9 mouse cellular contexts compared by ENCODE assay signal in genomic region chrX:99339081-99339876, GRCm38 (mm10).
DNase-seq lines count a peak whose midpoint lies in the region; ATAC-seq lines count a peak whose summit lies in the region.
"Had no signal": no experiment of that assay in that cellular context is flagged by ENCODE, and none has a peak within 500 bp of the region (broad histone marks: within the 10 kb centered on the region; RNA-seq: fewer than 3 reads in every experiment).

No protein-coding gene starts in this region.

- 44% methylated on average over 9 of the region's 9 CpGs for WGBS in kidney, embryonic 14.5 days
- 21% methylated on average over 8 of the region's 9 CpGs for WGBS in hindbrain, embryonic 16.5 days

- H3K4me3 ChIP-seq in kidney, embryonic 14.5 days (ENCODE audit: low read length) = no peak overlapping the region
- no peak overlapping the region for H3K4me3 ChIP-seq in hindbrain, embryonic 16.5 days (ENCODE audit: low read length)

- peak; percentile 58; the same call in 1 of the 2 replicates for ATAC-seq in kidney, embryonic 14.5 days (ENCODE audit: low FRiP score, low TSS enrichment)
- peak; percentile 24; the same call in 1 of the 2 replicates for ATAC-seq in hindbrain, embryonic 16.5 days

- no peak overlapping the region for H3K9ac ChIP-seq in kidney, embryonic 14.5 days (ENCODE audit: low read depth, low read length)
- no peak overlapping the region for H3K9ac ChIP-seq in hindbrain, embryonic 16.5 days (ENCODE audit: low read depth, low read length)

- H3K4me1 ChIP-seq in kidney, embryonic 14.5 days (ENCODE audit: control insufficient read depth, insufficient read depth, low read length) = peaks cover 10% of the 10 kb centered on the region; the same call in 1 of the 2 replicates
- H3K4me1 ChIP-seq in hindbrain, embryonic 16.5 days (ENCODE audit: control insufficient read depth, insufficient read depth, low read depth, low read length) = no peaks in the 10 kb centered on the region

- no peaks in the 10 kb centered on the region for H3K27me3 ChIP-seq in kidney, embryonic 14.5 days (ENCODE audit: control insufficient read depth, insufficient read depth, low read length)
- H3K27me3 ChIP-seq in hindbrain, embryonic 16.5 days (replicated peaks; ENCODE audit: control insufficient read depth, insufficient read depth, low read length) = peaks cover 2% of the 10 kb centered on the region; the same call in 1 of the 2 replicates

- no peaks in the 10 kb centered on the region for H3K9me3 ChIP-seq in kidney, embryonic 14.5 days (ENCODE audit: control insufficient read depth, low read length)
- no peaks in the 10 kb centered on the region for H3K9me3 ChIP-seq in hindbrain, embryonic 16.5 days (ENCODE audit: control insufficient read depth, low read length)

- no peak for DNase-seq in kidney, postnatal 25 days
- DNase-seq in lung, postnatal 14 days = peak; percentile 21
- DNase-seq in retina, postnatal 1 day = peak; percentile 60
- DNase-seq in thymus, postnatal 10 days (ENCODE audit: low spot score in 2 of 2) = no peak
- no peak for DNase-seq in cerebellum, adult 11-12 months
- no peak for DNase-seq in adrenal gland, postnatal 36 days
- DNase-seq: kidney, postnatal 10 days had no signal

- peak overlapping the region; percentile 51; the same call in 1 of the 2 replicates for H3K27ac ChIP-seq in kidney, embryonic 14.5 days (ENCODE audit: low read depth, low read length)
- no peak overlapping the region for H3K27ac ChIP-seq in hindbrain, embryonic 16.5 days (ENCODE audit: low read depth, low read length)

- H3K36me3 ChIP-seq in kidney, embryonic 14.5 days (ENCODE audit: control insufficient read depth, insufficient read depth, low read length) = no peaks in the 10 kb centered on the region
- H3K36me3 ChIP-seq in hindbrain, embryonic 16.5 days (ENCODE audit: control insufficient read depth, insufficient read depth, low read length) = no peaks in the 10 kb centered on the region

- H3K4me2 ChIP-seq in kidney, embryonic 14.5 days (replicated peaks; ENCODE audit: low read depth, low read length) = no peak overlapping the region
- H3K4me2 ChIP-seq in hindbrain, embryonic 16.5 days (ENCODE audit: low read length) = no peak overlapping the region

Comparison
In these comparisons a context has a peak if more than half of its experiments do, and no peak if none do; other contexts are left out.
1. DNase-seq: peak in lung, postnatal 14 days (single experiment) and retina, postnatal 1 day (single experiment); none in kidney, postnatal 25 days (0 of 2), thymus, postnatal 10 days (0 of 2), cerebellum, adult 11-12 months (single experiment) and adrenal gland, postnatal 36 days (0 of 2).